Mouse (Mus musculus) thymus, postnatal 14 days (tissue): ENCODE data around the gene Gm17728.
"Not testable (repeated sequence)": the region's sequence is repeated elsewhere in the genome, so short reads cannot be mapped to it uniquely, and the experiment has no call there.

Experiments used
- DNase-seq: peaks from one replicate; pipeline ENCODE4 v3.0.0; 2021

The Gm17728 gene

GRCm38 (mm10) chr17:9421760-9422159, at the start of gene Gm17728:
Gene Gm17728 (plus strand): TSS chr17:9422060.
- DNase-seq = not testable (repeated sequence)

DNA sequence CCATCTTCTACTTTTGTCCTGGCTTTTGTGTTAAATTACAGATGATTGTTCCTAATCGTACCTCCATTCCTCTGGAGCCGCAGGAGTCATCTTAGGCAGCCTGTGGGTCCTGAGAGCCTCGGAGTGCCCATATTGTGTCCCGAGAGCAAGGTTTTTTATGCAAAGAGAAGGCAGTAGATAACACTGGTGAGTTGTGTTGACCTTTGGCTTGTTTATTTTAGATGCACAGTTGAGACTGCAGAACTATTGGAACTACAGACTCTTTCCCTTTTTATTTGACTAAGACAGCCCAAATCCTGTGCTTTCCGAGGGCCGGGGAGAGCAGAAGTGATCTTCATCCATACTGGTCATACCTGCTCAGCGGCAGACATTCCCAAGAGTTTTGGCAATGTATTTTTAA, 24.4 kb upstream of the Gm17728 start:
- no peak for DNase-seq

GRCm38 (mm10) chr17:9398551-9398950, 23.3 kb upstream of the Gm17728 start:
- no peak for DNase-seq

DNA sequence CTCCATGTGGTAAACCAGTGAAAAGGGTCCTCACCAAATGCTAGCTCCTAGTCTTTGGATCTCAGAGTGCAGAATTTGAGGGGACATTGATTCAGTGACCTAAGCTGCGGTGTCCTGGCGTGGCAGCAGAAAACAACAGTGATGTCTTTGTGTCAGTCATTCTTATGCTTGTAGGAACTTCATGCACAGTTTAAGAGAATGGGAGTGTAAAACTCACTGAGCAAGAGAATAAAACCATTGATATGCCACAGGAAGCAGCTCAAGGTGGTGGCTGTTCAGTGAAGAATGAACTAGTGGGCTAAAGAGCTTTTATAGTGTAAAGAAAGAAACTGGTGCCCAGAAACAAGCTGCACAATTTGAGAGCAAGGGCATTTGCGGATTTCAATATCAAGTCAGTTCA, 17.9 kb upstream of the Gm17728 start:
- DNase-seq = no peak

DNA sequence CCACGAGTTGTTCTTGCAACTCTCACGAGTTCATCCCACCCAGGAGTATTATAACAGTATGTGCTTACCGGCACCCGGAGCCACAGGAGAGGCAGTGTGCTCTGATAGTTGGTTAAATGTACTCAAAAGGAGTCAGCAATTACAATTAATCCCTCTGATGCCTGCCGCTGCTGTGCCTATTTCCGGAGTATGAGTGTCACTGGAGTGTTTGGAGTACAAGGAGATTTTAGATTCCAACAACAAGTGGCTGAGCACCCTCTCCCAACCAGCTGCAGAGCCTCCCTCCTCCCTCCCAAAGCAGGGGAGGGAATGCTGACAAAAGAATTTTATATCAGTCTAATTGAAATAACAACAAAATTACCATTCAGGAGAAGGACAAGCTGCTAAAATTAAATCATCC, 14.2 kb upstream of the Gm17728 start:
- DNase-seq = no peak

DNA sequence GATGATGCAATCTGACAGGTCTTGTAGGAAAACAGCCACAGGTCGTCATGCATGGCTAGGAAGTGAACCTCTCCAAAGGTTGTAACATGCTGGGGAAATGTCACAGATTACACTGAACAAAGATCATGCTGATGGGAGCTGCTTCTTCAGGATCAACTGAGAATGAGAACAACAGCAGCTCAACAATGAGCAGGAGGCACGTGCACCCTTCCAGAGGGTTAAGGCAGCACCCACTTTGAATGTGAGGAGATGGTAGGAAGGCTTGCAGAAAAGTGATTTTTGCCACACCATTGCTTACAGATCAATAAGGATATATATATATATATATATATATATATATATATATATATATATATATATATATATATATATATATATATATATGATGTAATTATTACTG, 2.8 kb upstream of the Gm17728 start:
- DNase-seq = no peak

- DNase-seq = no peak
These were observed 6.6 kb downstream of the Gm17728 start for GRCm38 (mm10) chr17:9428374-9428994.

DNA sequence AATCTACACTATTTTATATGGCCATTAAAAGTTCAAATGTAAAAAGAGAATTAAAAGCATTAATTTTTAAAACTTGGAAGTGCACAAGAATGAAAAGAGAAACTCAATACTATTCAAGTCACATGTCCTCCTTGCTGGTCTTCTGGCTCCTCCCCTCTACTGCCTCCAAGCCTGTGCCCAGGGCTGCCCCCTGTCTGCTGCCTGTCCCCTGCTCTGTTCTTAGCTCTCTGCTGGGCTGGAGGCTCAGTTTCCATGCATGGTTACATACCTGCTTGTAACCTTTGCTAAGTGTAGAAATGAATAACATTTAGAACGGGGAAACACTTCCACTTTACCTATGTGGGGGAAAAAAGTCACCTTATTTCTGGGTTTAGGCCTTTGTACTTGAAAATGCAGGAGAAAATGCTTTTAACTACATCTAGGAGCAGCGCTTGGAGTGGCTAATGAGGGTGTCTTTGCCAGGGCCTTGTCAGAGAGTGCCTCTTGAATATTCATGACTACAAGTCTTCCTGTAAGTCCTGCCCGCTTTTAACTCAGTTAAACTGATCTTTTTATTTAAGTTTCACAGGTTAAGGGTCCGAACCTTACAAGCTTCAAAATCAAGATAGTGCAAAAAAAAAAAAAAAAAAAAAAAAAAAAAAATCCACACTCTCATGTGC, 18.3 kb downstream of the Gm17728 start:
- no peak for DNase-seq

DNA sequence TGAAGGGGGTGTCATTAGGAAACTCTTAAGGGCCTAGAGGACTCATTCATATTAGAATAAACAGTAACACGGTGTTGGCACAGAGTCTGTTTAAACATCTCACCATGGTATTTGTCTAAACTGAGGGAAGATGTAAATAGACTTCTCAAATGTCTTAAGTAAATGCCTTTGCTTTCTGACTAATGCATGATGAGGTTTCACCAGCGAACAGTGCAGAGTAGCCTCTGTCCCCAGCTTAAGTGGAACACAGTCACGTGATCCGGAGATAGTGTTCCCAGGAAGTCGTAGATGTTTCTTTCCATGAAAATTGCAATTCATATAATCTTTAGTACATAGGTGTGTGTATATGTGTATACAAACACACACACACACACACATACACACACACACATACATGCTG, 34.5 kb downstream of the Gm17728 start:
- no peak for DNase-seq

- DNase-seq = no peak
These were observed 39.0 kb downstream of the Gm17728 start for GRCm38 (mm10) chr17:9460904-9461303.
